Mouse (Mus musculus) embryonic facial prominence, embryonic 11.5 days (tissue): Measurements from ENCODE around the gene Nhlrc4. TPM values are rescaled to one million over a fixed set of nuclear protein-coding genes. Genes with fewer than 3 reads are reported as not detected.

Source experiments
- ATAC-seq: fragments of 200-750 bp; cut with Nextera tagmentation; replicated peaks from 2 replicates; pipeline ENCODE4 v1.8.0; 2017; ENCODE audit warnings: low read depth; ENCODE audit not compliant: insufficient number of reproducible peaks, low FRiP score, low TSS enrichment
- DNase-seq: peaks from one replicate; pipeline ENCODE4 v3.0.0-alpha.2; 2015; ENCODE audit warnings: low spot score
- H3K27ac ChIP-seq: fragments of 300-500 bp; sonication (generic); replicated peaks from 2 replicates; pipeline ENCODE4 v1.5.1; 2014; ENCODE audit warnings: mild to moderate bottlenecking, low read depth, low read length, control low read depth
- H3K27me3 ChIP-seq: fragments of 300-500 bp; sonication (generic); 2 replicates; pipeline ENCODE4 v1.6.1; 2014; ENCODE audit warnings: mild to moderate bottlenecking, low read length, moderate library complexity, mixed read lengths; ENCODE audit not compliant: control insufficient read depth, insufficient read depth
- H3K36me3 ChIP-seq: fragments of 300-500 bp; sonication (generic); replicated peaks from 2 replicates; pipeline ENCODE4 v1.6.1; 2014; ENCODE audit warnings: low read depth, mild to moderate bottlenecking, low read length, moderate library complexity, mixed read lengths; ENCODE audit not compliant: control insufficient read depth, insufficient read depth
- H3K4me1 ChIP-seq: fragments of 300-500 bp; sonication (generic); 2 replicates; pipeline ENCODE4 v1.6.1; 2014; ENCODE audit warnings: low read length, mixed read lengths; ENCODE audit not compliant: control insufficient read depth, insufficient read depth
- H3K4me2 ChIP-seq: fragments of 300-500 bp; sonication (generic); 2 replicates; pipeline ENCODE4 v1.6.1; 2014; ENCODE audit warnings: low read depth, mild to moderate bottlenecking, control low read depth, low read length, moderate library complexity
- H3K4me3 ChIP-seq: fragments of 300-500 bp; sonication (generic); 2 replicates; pipeline ENCODE4 v1.5.1; 2014; ENCODE audit warnings: low read depth, low read length, control low read depth
- H3K9ac ChIP-seq: fragments of 300-500 bp; sonication (generic); replicated peaks from 2 replicates; pipeline ENCODE4 v1.6.1; 2014; ENCODE audit warnings: mild to moderate bottlenecking, control low read depth, low read length
- H3K9me3 ChIP-seq: fragments of 300-500 bp; sonication (generic); replicated peaks from 2 replicates; pipeline ENCODE4 v1.6.1; 2016; ENCODE audit warnings: mild to moderate bottlenecking, low read length, inconsistent platforms, mixed read lengths; ENCODE audit not compliant: control insufficient read depth
- WGBS: fragments of 180-500 bp; shearing (Covaris S2); extraction: QIAGEN DNeasy Blood & Tissue Kit; methylation state at CpG from one replicate; pipeline ENCODE4 v1.1.7; 2014; 5-methylcytosine and 5-hydroxymethylcytosine counted together
- polyA plus RNA-seq: library from polyadenylated mRNA; unstranded; fragments of >200 nt; fragmentation: Nextera tagmentation; extraction: Ambion mirVana; gene quantifications from 2 replicates; pipeline ENCODE4 v1.2.1, GENCODE M21; 2014

The Nhlrc4 gene
- polyA plus RNA-seq, 1 experiment from 2014 or later: not detected

GRCm38 (mm10) chr17:25913877-25914275 is 30.9 kb downstream of the Nhlrc4 start:
- Histone ChIP-seq H3K27ac (no peak overlapping the region), H3K36me3 (no peaks in the 10 kb centered on the region; the same call in 1 of the 2 replicates), H3K27me3 (no peaks in the 10 kb centered on the region), H3K9ac (no peak overlapping the region), H3K9me3 (no peaks in the 10 kb centered on the region), H3K4me1 (peaks cover 4% of the 10 kb centered on the region), H3K4me2 (no peak overlapping the region), H3K4me3 (no peak overlapping the region)
- WGBS: 88% methylated on average over 1 of the region's 1 CpGs
- ATAC-seq: no peak
- no peak for DNase-seq

GRCm38 (mm10) chr17:25913186-25913876 is 31.4 kb downstream of the Nhlrc4 start:
- no peak overlapping the region for H3K4me2 ChIP-seq
- no peak for ATAC-seq
- H3K27ac ChIP-seq: no peak overlapping the region
- H3K36me3 ChIP-seq: no peaks in the 10 kb centered on the region; the same call in 1 of the 2 replicates
- no peak for DNase-seq
- H3K27me3 ChIP-seq: no peaks in the 10 kb centered on the region
- WGBS: 90% methylated on average over 14 of the region's 14 CpGs
- no peak overlapping the region for H3K4me3 ChIP-seq
- no peaks in the 10 kb centered on the region for H3K9me3 ChIP-seq
- peaks cover 1% of the 10 kb centered on the region for H3K4me1 ChIP-seq
- no peak overlapping the region for H3K9ac ChIP-seq

- no peak for DNase-seq
- H3K27ac ChIP-seq: no peak overlapping the region
- no peaks in the 10 kb centered on the region for H3K4me1 ChIP-seq
- no peak overlapping the region for H3K4me2 ChIP-seq
- H3K9ac ChIP-seq: no peak overlapping the region
- no peak for ATAC-seq
- no peak overlapping the region for H3K4me3 ChIP-seq
- 88% methylated on average over 4 of the region's 4 CpGs for WGBS
- H3K9me3 ChIP-seq: no peaks in the 10 kb centered on the region
- H3K36me3 ChIP-seq: no peaks in the 10 kb centered on the region; the same call in 1 of the 2 replicates
- no peaks in the 10 kb centered on the region for H3K27me3 ChIP-seq
Observed at GRCm38 (mm10) chr17:25911816-25912215, 32.9 kb downstream of the Nhlrc4 start.

GRCm38 (mm10) chr17:25907640-25908039 is 37.1 kb downstream of the Nhlrc4 start:
- Histone ChIP-seq H3K36me3 (no peaks in the 10 kb centered on the region), H3K9me3 (no peaks in the 10 kb centered on the region), H3K9ac (no peak overlapping the region), H3K27me3 (no peaks in the 10 kb centered on the region), H3K4me3 (no peak overlapping the region), H3K4me1 (no peaks in the 10 kb centered on the region), H3K4me2 (no peak overlapping the region), H3K27ac (no peak overlapping the region)
- 83% methylated on average over 2 of the region's 2 CpGs for WGBS
- ATAC-seq (no peak), DNase-seq (no peak)

GRCm38 (mm10) chr17:25903061-25903460 is 41.7 kb downstream of the Nhlrc4 start:
- WGBS: 80% methylated on average over 3 of the region's 3 CpGs
- H3K4me1 ChIP-seq: no peaks in the 10 kb centered on the region
- H3K4me2 ChIP-seq: no peak overlapping the region
- no peak overlapping the region for H3K4me3 ChIP-seq
- no peaks in the 10 kb centered on the region for H3K27me3 ChIP-seq
- H3K9me3 ChIP-seq: no peaks in the 10 kb centered on the region
- DNase-seq: no peak
- H3K9ac ChIP-seq: no peak overlapping the region
- no peaks in the 10 kb centered on the region; the same call in 1 of the 2 replicates for H3K36me3 ChIP-seq
- ATAC-seq: no peak
- H3K27ac ChIP-seq: no peak overlapping the region

- H3K4me1 ChIP-seq: no peaks in the 10 kb centered on the region
- ATAC-seq (no peak), DNase-seq (no peak)
- no peaks in the 10 kb centered on the region for H3K27me3 ChIP-seq
- no peaks in the 10 kb centered on the region; the same call in 1 of the 2 replicates for H3K36me3 ChIP-seq
- H3K4me3 ChIP-seq: no peak overlapping the region
- no peak overlapping the region for H3K9ac ChIP-seq
- no peaks in the 10 kb centered on the region for H3K9me3 ChIP-seq
- 90% methylated on average over 1 of the region's 1 CpGs for WGBS
- H3K4me2 ChIP-seq: no peak overlapping the region
- no peak overlapping the region for H3K27ac ChIP-seq
Observed at GRCm38 (mm10) chr17:25900193-25900592, 44.6 kb downstream of the Nhlrc4 start.

GRCm38 (mm10) chr17:25895891-25896290 is 48.9 kb downstream of the Nhlrc4 start:
- no peak overlapping the region for H3K27ac ChIP-seq
- no peaks in the 10 kb centered on the region; the same call in 1 of the 2 replicates for H3K36me3 ChIP-seq
- WGBS: 54% methylated on average over 12 of the region's 12 CpGs
- H3K4me3 ChIP-seq: no peak overlapping the region
- ATAC-seq (no peak), DNase-seq (no peak)
- H3K27me3 ChIP-seq: no peaks in the 10 kb centered on the region
- H3K9ac ChIP-seq: no peak overlapping the region
- H3K4me2 ChIP-seq: no peak overlapping the region
- H3K9me3 ChIP-seq: no peaks in the 10 kb centered on the region
- no peaks in the 10 kb centered on the region for H3K4me1 ChIP-seq

- no peak for ATAC-seq
- Histone ChIP-seq H3K36me3 (no peaks in the 10 kb centered on the region), H3K27ac (no peak overlapping the region), H3K4me2 (no peak overlapping the region), H3K4me3 (no peak overlapping the region), H3K9ac (no peak overlapping the region), H3K4me1 (no peaks in the 10 kb centered on the region), H3K27me3 (no peaks in the 10 kb centered on the region), H3K9me3 (no peaks in the 10 kb centered on the region)
- no peak for DNase-seq
- whole genome bisulfite sequencing: 27% methylated on average over 2 of the region's 2 CpGs
Observed at GRCm38 (mm10) chr17:25895415-25895814, 49.3 kb downstream of the Nhlrc4 start.
